Mouse (Mus musculus) forelimb bud, embryonic 11.5 days (tissue): ENCODE data around the gene Themis3.
"Not testable (repeated sequence)": the region's sequence is repeated elsewhere in the genome, so short reads cannot be mapped to it uniquely, and the experiment has no call there.

ENCODE experiments used
- DNase-seq: peaks from one replicate; pipeline ENCODE4 v3.0.0-alpha.2; 2012; ENCODE audit warnings: low read depth, low spot score

Gene Themis3

DNA sequence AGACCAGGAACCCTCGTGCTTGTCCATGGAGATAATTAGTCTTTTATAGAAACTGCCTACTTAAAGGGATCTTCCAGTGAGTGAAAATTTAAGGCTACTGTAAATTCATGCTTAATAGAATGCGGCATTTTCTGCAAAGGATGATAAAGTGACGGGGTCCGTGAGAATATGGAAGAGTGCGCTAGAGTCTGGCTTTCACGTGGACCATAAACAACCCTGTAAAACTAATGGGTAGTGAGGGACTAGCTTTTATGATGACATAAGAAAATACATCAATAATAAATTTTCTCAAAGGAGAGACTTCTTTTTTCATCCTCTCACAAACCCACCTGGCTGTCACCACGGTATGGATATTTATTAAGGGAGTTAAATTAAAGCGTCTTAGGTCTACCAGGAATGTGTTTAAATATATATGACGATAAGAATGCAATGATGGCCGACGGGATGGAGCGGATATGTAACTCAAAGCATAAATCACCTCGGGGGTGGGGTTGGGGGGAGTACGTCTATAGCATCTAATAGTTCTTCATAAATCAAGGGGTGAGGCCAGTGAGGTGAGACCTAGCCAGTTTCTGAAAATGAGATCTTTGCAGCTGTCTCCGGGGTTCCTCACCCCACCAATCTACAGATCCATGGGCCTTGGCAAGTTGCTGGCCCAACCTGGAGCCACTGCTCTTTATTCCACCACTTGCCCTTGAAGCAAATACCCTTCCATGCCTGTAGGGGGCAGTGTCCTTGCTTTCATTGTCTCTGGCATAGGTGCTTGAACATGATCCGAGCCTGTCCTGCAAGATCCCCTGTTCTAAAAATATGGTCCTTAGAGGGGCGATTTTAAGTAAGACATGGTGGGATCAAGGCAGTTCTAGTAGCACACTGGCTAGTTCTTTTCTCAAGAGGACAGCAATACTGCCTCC is 35.8 kb downstream of the Themis3 start:
- no peak for DNase-seq

DNA sequence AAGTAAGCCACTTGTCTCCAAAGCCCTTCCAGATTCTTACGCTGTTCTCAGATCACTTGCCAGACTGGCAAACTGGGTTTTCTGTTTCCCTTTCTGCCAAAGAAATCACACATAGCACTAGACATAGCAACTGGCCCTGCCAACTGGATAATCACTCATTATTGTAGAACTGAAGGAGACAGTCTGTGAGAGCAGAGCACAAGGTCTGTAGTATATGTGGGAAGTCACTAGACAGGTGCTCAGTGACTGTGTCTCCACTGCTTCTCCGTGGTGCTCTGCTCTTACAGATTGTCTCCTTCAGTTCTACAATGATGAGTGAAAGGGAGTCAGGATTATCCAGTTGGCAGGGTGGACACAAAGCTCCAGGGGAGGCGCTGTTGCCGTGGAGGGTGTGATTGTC is 41.7 kb downstream of the Themis3 start:
- no peak for DNase-seq

- DNase-seq: no peak
Observed at GRCm38 (mm10) chr17:66550486-66550885, 43.9 kb downstream of the Themis3 start.

DNA sequence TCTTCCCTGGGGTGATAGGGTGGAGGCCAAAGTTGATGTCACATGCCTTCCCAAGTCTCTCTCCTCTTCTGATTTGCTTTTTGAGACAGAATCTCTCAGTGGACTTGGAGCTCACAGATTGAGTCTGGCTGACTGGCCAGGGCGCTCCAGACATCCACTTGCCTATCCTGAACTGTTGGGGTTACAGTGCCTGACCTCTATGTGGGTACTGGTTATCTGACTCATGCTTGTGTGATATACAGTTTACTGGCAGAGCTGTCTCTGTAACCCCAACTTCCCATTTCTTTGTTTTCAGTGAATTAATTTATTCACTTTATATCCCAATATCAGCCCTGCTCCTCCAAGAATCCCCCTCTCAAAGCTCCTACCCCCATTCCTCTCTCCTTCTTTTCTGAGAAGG is 62.1 kb downstream of the Themis3 start:
- no peak for DNase-seq

DNA sequence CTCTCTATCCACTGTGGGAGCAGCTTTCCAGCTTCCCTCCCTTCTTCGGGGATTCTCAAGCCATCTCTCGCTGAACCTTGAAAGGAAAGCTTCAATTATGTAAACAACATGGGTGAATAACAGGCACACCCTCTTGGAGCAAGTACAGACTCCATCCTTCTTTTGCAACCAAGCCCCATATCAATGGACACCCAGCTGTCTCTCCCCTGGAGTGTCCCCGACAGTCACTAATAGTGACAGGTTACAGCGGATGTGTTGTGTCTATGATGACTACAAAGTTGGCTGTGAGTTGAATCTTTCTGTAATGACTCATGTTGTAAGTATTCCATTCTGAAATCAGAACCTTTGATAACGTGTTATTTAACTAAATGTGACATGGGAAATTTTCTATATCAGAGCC is 71.0 kb downstream of the Themis3 start:
- DNase-seq: no peak

GRCm38 (mm10) chr17:66522631-66523030 is 71.8 kb downstream of the Themis3 start:
- DNase-seq: not testable (repeated sequence)

- DNase-seq: peak; percentile 84
Observed at GRCm38 (mm10) chr17:66519554-66520553, 74.6 kb downstream of the Themis3 start, which contains the start of gene Rab12. Rab12 (minus strand) TSS chr17:66519729.

DNA sequence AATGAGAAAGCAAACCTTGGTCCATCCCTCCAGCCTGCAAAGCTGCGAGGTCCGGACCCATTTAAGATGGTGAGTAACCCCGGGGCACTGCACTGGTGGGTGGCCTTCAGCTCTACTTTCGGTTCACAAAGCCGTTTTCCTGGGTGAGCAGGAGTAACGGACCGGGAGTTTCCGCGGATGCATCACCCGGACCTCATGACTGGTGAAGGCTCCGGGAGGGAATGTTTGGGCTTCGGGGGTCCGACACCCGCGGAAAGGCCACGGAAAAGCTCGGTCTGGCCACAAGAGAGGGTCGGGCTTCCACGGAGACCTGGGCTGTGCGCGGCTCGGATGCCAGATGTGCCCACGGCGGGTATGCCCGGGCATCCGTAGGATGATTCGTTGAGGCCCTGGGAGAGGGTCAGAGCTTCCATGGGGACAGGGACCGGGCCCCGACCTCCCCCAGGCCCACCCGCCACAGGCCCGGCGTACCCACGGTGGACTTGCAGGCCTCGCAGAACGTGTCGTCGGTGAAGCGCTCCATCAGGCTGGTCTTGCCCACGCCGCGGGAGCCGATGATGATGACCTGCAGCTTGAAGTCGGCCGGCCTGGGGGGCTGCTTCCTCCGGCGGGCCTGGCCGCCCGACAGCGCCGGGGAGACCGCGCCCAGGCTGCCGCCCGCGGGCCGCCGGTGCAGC is 75.4 kb downstream of the Themis3 start:
- peak; percentile 23 for DNase-seq

GRCm38 (mm10) chr17:66516953-66517352 is 77.5 kb downstream of the Themis3 start:
- DNase-seq: no peak

GRCm38 (mm10) chr17:66514288-66514995 is 80.0 kb downstream of the Themis3 start:
- DNase-seq: no peak

DNA sequence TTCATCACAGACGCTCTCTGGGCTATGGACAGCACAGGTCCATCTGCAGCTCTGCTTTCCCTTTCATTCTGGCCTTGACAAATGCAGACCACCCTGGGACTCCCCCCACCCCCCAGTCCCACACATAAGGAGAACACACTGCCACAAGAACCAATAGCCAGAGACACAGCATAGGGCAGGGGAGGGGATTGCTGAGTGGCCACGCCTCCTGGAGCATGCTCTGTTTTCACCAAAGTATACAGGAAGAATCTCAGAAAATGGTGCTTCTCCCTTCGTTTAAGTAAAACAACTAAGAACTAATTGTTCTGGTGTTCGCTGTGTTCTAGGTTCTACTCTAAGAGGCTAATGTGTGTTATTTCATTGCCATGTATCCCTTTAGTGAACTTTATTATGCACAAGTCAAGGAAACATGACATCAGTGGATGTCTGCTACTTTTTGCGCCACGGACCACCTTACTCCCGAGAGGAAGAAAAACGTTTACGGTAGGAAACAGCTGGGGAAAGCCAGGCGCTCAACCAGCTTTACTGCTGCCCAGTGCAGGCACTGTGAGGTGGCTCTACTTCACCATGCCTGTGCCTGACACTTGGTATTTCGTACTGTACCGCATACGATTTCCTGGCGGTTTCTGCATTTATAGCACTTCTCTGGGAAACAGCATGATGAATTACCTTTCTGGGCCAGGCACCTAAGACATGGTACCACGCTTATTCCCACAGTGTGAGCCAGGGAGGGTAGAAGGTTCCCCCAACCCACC is 82.0 kb downstream of the Themis3 start:
- DNase-seq: no peak

DNA sequence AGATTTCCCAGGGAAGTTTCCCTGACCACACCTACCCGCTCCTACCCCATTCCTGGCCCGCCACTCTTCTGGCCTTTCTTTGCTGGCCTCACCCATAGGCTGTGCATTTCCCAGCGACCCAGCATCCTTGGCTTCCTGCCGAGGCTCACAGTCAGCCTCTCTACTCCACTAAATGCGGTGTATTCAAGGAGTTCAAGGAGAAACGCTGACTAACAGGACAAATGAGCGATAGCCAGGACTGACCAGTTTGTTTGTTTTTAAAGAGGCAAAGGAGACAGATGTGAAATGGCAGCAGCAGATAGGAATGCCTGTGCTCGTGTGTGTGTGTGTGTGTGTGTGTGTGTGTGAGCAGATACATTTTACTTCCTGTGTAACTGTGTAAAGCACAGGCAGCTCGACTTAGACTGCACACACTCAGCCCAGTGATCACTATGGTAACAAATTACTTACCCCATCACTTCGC is 84.2 kb downstream of the Themis3 start:
- no peak for DNase-seq

GRCm38 (mm10) chr17:66507049-66507954 is 87.1 kb downstream of the Themis3 start:
- no peak for DNase-seq

DNA sequence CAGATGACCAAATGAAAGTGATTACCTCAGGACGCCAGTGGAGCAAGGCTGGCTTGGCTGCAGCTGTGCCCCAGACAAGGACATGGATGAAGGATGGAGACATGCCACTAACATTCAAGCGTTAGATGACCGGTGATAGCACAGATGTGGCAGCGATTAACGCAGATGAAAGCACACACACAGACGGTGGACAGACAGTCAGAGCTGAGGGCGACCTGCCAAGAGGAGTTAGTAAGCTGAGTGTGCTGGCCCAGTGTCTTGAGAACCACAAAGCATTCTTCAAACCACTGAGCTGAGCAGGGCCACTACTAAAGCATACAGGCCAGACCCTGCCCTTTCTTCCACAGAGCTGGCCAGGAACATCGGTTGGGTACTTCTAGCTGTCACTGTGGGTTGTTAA is 89.5 kb downstream of the Themis3 start:
- no peak for DNase-seq
